Mouse (Mus musculus) neural tube, embryonic 15.5 days (tissue): Measurements from ENCODE around the gene Frmpd4. TPM values are rescaled to one million over a fixed set of nuclear protein-coding genes. Genes with fewer than 3 reads are reported as not detected.

Source experiments
- ATAC-seq: fragments of 200-750 bp; cut with Nextera tagmentation; 2 replicates; pipeline ENCODE4 v1.8.0; 2017; ENCODE audit warnings: mild to moderate bottlenecking, moderate TSS enrichment, moderate library complexity; ENCODE audit not compliant: low FRiP score
- H3K27ac ChIP-seq: fragments of 300-500 bp; sonication (generic); replicated peaks from 2 replicates; pipeline ENCODE4 v1.5.1; 2015; ENCODE audit warnings: mild to moderate bottlenecking, inconsistent platforms
- H3K27me3 ChIP-seq: fragments of 300-500 bp; sonication (generic); replicated peaks from 2 replicates; pipeline ENCODE4 v1.6.1; 2015; ENCODE audit warnings: inconsistent platforms
- H3K36me3 ChIP-seq: fragments of 300-500 bp; sonication (generic); 2 replicates; pipeline ENCODE4 v1.6.1; 2015; ENCODE audit warnings: inconsistent platforms
- H3K4me1 ChIP-seq: fragments of 300-500 bp; sonication (generic); 2 replicates; pipeline ENCODE4 v1.6.1; 2015; ENCODE audit warnings: inconsistent platforms
- H3K4me2 ChIP-seq: fragments of 300-500 bp; sonication (generic); 2 replicates; pipeline ENCODE4 v1.6.1; 2015; ENCODE audit warnings: inconsistent platforms, mild to moderate bottlenecking, moderate library complexity
- H3K4me3 ChIP-seq: fragments of 300-500 bp; sonication (generic); replicated peaks from 2 replicates; pipeline ENCODE4 v1.5.1; 2015; ENCODE audit warnings: mild to moderate bottlenecking, inconsistent platforms
- H3K9ac ChIP-seq: fragments of 300-500 bp; sonication (generic); replicated peaks from 2 replicates; pipeline ENCODE4 v1.6.1; 2015; ENCODE audit warnings: mild to moderate bottlenecking, inconsistent platforms
- H3K9me3 ChIP-seq: fragments of 300-500 bp; sonication (generic); replicated peaks from 2 replicates; pipeline ENCODE4 v1.6.1; 2016; ENCODE audit warnings: inconsistent platforms
- WGBS: fragments of 180-500 bp; shearing (Covaris S2); methylation state at CpG from one replicate; pipeline ENCODE4 v1.1.7; 2015; ENCODE audit warnings: mixed read lengths; 5-methylcytosine and 5-hydroxymethylcytosine counted together
- polyA plus RNA-seq: library from polyadenylated mRNA; unstranded; fragments of >200 nt; fragmentation: Nextera tagmentation; extraction: Ambion mirVana; gene quantifications from 2 replicates; pipeline ENCODE4 v1.2.1, GENCODE M21; 2015

Frmpd4 gene
- 1.3 and 1.5 TPM in 2 replicates for polyA plus RNA-seq

DNA sequence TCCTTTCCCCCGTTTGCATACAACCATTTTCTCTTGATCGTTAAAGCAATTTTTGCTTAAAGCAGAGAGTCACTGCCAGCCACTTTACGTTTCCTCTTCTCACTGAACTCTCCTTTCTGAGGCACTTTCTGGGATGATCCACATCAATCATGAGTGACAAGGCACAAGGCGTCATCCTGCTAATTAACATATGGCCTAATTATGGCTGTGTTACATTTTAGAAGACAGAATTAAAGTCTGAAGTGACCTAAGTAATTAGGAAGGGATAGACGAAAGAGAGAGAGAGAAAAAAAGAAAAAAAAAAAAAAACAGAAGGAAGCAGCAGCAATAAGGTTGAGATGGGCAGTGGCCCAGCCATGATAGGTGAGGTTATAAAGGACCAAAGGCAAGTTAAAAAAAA, at the start of gene Frmpd4:
Gene Frmpd4 (minus strand): TSS at position 101 of the 400 bp plus-strand sequence.
- Histone ChIP-seq H3K4me2 (no peak within 1 kb of the TSS), H3K27me3 (peaks cover 7% of the 10 kb centered on the region), H3K4me3 (no peak within 1 kb of the TSS), H3K9ac (no peak within 1 kb of the TSS), H3K9me3 (no peaks in the 10 kb centered on the region), H3K36me3 (no peaks in the 10 kb centered on the region), H3K27ac (no peak within 1 kb of the TSS), H3K4me1 (no peaks in the 10 kb centered on the region)
- WGBS: 78% methylated on average over 5 of the region's 5 CpGs
- no peak for ATAC-seq

DNA sequence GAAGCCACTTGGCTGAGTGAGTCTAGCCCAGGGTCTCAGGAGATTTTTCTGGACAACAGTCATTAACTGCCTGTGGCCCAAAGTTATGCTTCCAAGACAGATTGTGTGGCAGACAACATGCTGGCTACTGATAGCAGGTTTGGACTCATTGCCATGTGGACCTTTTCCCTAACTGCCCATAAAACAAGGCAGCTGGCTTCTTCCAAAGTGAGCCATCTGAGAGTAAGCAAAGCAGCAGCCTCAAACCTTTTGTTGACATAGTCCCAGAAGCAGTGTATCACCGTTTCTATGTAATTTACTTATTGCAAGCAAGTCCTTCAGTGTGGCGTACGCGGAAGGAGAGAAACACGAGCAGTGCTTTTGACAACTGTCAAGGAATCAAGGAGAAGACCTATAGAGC, 18.2 kb upstream of the Frmpd4 start:
- H3K27me3 ChIP-seq: peaks cover 7% of the 10 kb centered on the region; the same call in 1 of the 2 replicates
- no peaks in the 10 kb centered on the region for H3K9me3 ChIP-seq
- H3K4me2 ChIP-seq: no peak overlapping the region
- H3K4me3 ChIP-seq: no peak overlapping the region
- ATAC-seq: no peak
- no peaks in the 10 kb centered on the region for H3K36me3 ChIP-seq
- H3K4me1 ChIP-seq: no peaks in the 10 kb centered on the region
- 72% methylated on average over 5 of the region's 5 CpGs for WGBS
- H3K27ac ChIP-seq: no peak overlapping the region
- no peak overlapping the region for H3K9ac ChIP-seq

DNA sequence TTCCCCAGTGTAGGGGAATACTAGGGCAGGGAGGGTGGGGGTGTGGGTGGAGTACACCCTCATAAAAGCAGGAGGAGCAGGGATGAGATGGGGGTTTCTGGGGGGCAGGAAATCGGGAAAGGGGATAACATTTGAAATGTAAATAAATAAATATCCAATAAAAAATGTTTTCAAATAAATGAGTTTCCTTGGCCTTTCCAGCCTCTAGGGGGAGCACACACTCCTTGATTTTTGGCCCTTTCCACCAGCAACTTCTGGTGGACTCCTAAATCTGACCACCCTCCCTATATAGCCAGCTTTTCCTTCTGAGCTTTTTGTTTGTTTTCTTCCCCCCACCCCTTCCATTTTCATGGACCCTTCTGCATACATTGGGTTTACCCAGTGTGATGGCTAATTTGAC, 7.3 kb upstream of the Frmpd4 start:
- Histone ChIP-seq H3K27ac (no peak overlapping the region), H3K4me2 (no peak overlapping the region), H3K4me3 (no peak overlapping the region), H3K9ac (no peak overlapping the region), H3K9me3 (no peaks in the 10 kb centered on the region), H3K4me1 (no peaks in the 10 kb centered on the region), H3K36me3 (no peaks in the 10 kb centered on the region), H3K27me3 (peaks cover 4% of the 10 kb centered on the region; the same call in 1 of the 2 replicates)
- WGBS: 73% methylated on average over 1 of the region's 1 CpGs
- no peak for ATAC-seq

DNA sequence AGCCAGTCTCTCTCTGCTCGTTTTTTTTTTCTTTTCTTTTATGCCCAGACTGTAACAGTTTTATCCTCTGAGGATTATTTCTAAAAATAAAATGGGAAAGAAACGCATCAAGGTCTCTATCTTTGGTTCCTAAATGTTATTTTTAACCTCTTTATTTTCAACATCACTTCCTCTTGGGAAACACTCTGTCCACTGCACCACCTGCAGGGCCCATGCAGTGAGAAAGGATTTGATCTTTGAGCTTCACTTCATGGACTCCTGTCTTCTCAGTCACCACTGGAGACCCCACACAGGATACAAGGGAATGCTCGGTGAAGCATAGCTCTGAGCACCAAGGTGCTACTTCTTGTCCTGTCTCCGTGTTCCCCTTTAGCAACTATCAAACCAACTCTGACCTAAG, 5.2 kb downstream of the Frmpd4 start:
- no peaks in the 10 kb centered on the region for H3K9me3 ChIP-seq
- peaks cover 6% of the 10 kb centered on the region; the same call in 1 of the 2 replicates for H3K27me3 ChIP-seq
- WGBS: 62% methylated on average over 4 of the region's 4 CpGs
- no peak overlapping the region for H3K9ac ChIP-seq
- H3K27ac ChIP-seq: no peak overlapping the region
- ATAC-seq: no peak
- H3K4me3 ChIP-seq: no peak overlapping the region
- no peaks in the 10 kb centered on the region for H3K36me3 ChIP-seq
- H3K4me2 ChIP-seq: no peak overlapping the region
- H3K4me1 ChIP-seq: no peaks in the 10 kb centered on the region

DNA sequence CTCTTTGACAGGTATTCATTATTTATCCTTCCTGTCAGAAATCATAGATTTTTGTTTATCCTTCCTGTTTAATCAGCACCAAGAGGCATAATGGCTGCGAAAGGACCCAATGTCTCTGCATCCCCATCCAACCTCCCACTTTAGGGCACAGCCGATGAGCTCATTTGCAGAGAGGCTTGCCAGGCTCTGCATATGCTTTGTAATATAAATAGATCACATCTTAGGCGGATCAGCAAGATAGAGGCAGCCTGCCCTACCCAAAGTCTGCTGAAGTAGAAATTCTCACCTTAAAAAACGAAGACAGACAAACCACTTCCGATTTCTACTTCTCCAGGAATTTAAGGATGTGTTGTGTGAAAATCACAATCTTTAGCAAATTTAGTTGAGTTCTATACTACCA, 7.8 kb downstream of the Frmpd4 start:
- 0 out of 2 replicates have a peak, but pooled peaks cover 3% of the 10 kb centered on the region for H3K27me3 ChIP-seq
- H3K4me3 ChIP-seq: no peak overlapping the region
- 87% methylated on average over 5 of the region's 5 CpGs for WGBS
- H3K4me2 ChIP-seq: no peak overlapping the region
- H3K4me1 ChIP-seq: no peaks in the 10 kb centered on the region
- H3K9me3 ChIP-seq: no peaks in the 10 kb centered on the region
- ATAC-seq: no peak
- no peak overlapping the region for H3K9ac ChIP-seq
- no peaks in the 10 kb centered on the region for H3K36me3 ChIP-seq
- no peak overlapping the region for H3K27ac ChIP-seq

DNA sequence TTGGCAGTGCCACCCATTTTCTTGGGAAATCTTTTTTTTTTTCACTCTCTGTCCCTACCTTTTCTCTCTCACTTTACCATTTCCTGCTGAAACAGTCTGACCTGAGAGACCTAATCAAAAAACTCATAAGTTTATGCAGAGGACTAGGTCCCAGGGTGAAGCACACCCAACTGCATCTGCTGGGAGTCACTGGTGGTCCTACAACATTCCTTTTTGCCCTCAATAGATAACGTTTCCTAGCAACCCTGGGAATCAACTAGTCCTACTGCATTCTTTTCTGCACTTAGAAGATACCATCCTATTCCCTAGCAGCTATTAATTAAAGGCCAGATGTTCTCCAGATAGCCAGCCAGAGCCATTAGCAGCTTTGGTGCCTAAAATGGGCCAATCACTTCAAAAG, 71.8 kb downstream of the Frmpd4 start:
- Histone ChIP-seq H3K4me2 (no peak overlapping the region), H3K9ac (no peak overlapping the region), H3K27me3 (no peaks in the 10 kb centered on the region), H3K4me3 (no peak overlapping the region), H3K27ac (no peak overlapping the region), H3K9me3 (no peaks in the 10 kb centered on the region), H3K36me3 (no peaks in the 10 kb centered on the region), H3K4me1 (no peaks in the 10 kb centered on the region)
- WGBS: 72% methylated on average over 1 of the region's 1 CpGs
- no peak for ATAC-seq

DNA sequence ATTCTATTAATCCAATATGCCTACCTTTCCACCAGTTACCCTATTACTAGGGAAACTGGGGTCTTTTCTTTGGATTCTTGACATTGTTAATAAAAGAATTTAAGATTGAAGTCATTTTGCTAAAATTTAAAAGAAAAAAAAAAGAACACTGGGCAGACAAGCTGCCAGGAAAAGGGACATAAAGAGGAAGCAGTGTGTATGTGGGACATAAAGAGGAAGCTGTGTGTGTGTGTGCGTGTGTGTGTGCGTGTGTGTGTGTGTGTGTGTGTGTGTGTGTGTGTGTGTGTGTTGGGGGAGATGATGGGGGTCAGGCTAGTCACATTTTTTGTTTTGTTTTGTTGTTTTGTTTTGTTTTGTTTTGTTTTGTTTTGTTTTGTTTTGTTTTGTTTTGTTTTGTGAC, 121.8 kb downstream of the Frmpd4 start:
- H3K4me1 ChIP-seq: no peaks in the 10 kb centered on the region
- no peak overlapping the region for H3K4me2 ChIP-seq
- no peaks in the 10 kb centered on the region for H3K36me3 ChIP-seq
- no peak overlapping the region for H3K4me3 ChIP-seq
- H3K9ac ChIP-seq: no peak overlapping the region
- no peaks in the 10 kb centered on the region for H3K9me3 ChIP-seq
- WGBS: 86% methylated on average over 1 of the region's 2 CpGs
- no peak overlapping the region for H3K27ac ChIP-seq
- no peak for ATAC-seq
- no peaks in the 10 kb centered on the region; the same call in 1 of the 2 replicates for H3K27me3 ChIP-seq

DNA sequence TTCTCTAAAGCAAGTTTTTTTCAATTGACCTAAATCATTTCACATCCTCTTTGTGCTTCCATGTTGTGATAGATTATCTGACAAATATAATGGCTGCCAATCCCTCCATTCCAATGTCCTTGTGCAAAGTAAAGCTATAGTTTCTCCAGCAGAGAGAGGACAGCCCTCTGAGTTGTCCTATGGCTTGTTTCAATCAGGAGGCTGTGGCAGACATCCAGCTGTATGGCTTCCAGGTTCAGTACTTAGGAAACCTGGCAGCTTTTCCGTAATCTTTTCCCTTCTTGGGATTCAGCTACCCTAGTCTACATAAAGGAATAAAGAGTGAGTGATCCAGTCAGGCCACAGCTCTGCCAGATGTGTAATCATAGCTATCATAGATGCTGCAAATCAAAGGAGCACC, 145.8 kb downstream of the Frmpd4 start:
- Histone ChIP-seq H3K36me3 (no peaks in the 10 kb centered on the region), H3K27me3 (no peaks in the 10 kb centered on the region), H3K4me1 (no peaks in the 10 kb centered on the region), H3K27ac (no peak overlapping the region), H3K9me3 (no peaks in the 10 kb centered on the region), H3K4me3 (no peak overlapping the region), H3K4me2 (no peak overlapping the region), H3K9ac (no peak overlapping the region)
- 61% methylated on average over 1 of the region's 1 CpGs for WGBS
- ATAC-seq: no peak

DNA sequence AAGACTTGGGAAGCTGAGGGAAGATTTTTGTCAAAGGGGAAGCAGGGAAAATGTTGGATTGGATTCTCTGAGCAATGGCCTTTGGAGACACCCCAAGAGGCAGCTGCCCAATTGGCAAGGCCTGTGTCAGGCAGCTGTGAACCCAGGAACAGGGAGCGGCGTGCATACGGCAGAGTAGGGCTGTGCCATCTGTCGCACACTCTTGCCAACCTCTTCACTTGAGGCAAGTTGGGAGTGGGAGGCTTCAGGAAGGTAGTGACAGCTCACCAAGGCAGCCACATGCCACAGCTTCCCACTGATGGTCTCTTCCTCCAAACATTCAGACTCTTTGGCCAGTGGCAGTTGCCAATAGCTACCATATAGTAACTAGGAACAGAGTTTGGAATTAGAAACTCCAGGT, 147.2 kb downstream of the Frmpd4 start:
- ATAC-seq: no peak

DNA sequence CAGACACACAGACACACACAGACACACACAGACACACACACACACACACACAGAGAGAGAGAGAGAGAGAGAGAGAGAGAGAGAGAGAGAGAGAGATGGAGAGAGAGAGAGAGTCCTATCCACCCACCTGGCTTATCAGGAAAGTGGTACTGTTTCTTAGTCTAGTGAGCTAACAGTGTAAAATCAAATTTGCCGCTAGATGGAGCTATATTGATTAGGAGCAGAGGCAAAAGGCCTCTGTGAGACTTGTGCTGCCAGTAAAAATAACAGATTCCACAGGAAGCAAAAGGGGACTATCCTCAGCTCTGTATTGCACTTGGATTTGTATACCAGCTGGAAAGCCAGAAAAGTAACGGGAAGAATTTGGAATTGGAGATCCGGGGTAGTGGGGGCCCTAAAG, 161.6 kb downstream of the Frmpd4 start:
- no peaks in the 10 kb centered on the region for H3K9me3 ChIP-seq
- no peak for ATAC-seq
- no peak overlapping the region for H3K9ac ChIP-seq
- H3K4me1 ChIP-seq: no peaks in the 10 kb centered on the region
- H3K27me3 ChIP-seq: no peaks in the 10 kb centered on the region; the same call in 1 of the 2 replicates
- WGBS: 36% methylated on average over 3 of the region's 3 CpGs
- H3K4me2 ChIP-seq: no peak overlapping the region
- H3K36me3 ChIP-seq: no peaks in the 10 kb centered on the region
- no peak overlapping the region for H3K27ac ChIP-seq
- no peak overlapping the region for H3K4me3 ChIP-seq

More for the DNA sequence above, 147.2 kb downstream of the Frmpd4 start:
- no peak overlapping the region for H3K4me3 ChIP-seq
- H3K4me1 ChIP-seq: no peaks in the 10 kb centered on the region
- H3K27me3 ChIP-seq: no peaks in the 10 kb centered on the region
- H3K4me2 ChIP-seq: no peak overlapping the region
- no peaks in the 10 kb centered on the region for H3K9me3 ChIP-seq
- no peak overlapping the region for H3K9ac ChIP-seq
- H3K36me3 ChIP-seq: no peaks in the 10 kb centered on the region
- WGBS: 96% methylated on average over 4 of the region's 4 CpGs
- H3K27ac ChIP-seq: no peak overlapping the region

DNA sequence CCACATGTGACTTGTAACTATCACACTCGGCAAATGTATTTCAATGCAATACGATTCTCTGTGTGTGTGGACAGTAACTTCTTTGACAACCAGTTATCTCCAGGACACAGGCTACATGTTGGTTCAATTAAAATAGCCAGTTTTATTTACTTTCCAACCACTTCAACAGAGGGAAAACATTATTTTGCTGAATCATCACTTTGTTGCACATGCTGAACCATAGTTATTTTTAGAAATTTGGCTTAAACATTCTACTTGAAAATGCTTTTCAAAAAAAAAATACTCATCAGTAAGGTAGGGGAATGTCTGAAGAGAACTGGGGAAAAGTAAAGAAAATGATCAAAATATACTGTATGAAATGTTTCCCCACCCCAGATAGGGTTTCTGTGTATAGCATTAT, 173.5 kb downstream of the Frmpd4 start:
- no peaks in the 10 kb centered on the region for H3K4me1 ChIP-seq
- H3K36me3 ChIP-seq: no peaks in the 10 kb centered on the region
- H3K27ac ChIP-seq: no peak overlapping the region
- no peak overlapping the region for H3K4me2 ChIP-seq
- H3K9ac ChIP-seq: no peak overlapping the region
- 89% methylated on average over 2 of the region's 2 CpGs for WGBS
- no peak for ATAC-seq
- no peaks in the 10 kb centered on the region for H3K27me3 ChIP-seq
- H3K9me3 ChIP-seq: no peaks in the 10 kb centered on the region
- no peak overlapping the region for H3K4me3 ChIP-seq

DNA sequence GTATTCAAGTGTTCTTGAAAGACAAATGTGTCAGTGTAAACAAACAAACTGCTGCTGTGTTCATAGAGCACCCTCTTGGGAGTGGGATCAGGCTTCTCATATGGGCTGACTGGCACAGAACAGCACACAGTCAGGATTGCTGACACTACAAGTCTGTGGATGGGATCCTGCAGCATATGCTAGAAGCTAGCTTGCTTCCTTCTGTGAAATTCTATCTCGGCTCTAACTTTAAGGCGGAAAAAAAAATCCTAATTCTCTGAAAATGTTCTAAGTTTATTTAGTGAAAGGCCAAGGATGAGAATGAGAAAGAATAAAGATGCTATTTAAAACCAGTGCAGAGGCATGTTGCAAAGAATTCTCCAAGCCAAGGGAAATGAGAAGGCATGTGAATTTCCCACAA, 226.6 kb downstream of the Frmpd4 start:
- no peaks in the 10 kb centered on the region for H3K36me3 ChIP-seq
- H3K4me1 ChIP-seq: no peaks in the 10 kb centered on the region
- H3K27me3 ChIP-seq: peaks cover 5% of the 10 kb centered on the region; the same call in 1 of the 2 replicates
- H3K9ac ChIP-seq: no peak overlapping the region
- no peak for ATAC-seq
- no peaks in the 10 kb centered on the region for H3K9me3 ChIP-seq
- H3K4me2 ChIP-seq: no peak overlapping the region
- no peak overlapping the region for H3K27ac ChIP-seq
- WGBS: 90% methylated on average over 2 of the region's 2 CpGs
- no peak overlapping the region for H3K4me3 ChIP-seq
